Mouse (Mus musculus) C2C12 (cell line): ENCODE data around the gene Mob1b.

ENCODE experiments used
- CEBPB ChIP-seq: IDR thresholded peaks from one replicate; pipeline ENCODE4 v1.6.1; 2011; ENCODE audit warnings: low read depth, mild to moderate bottlenecking, control low read depth, moderate library complexity
- CTCF ChIP-seq: IDR thresholded peaks from one replicate; pipeline ENCODE4 v1.5.1; 2011; ENCODE audit not compliant: control insufficient read depth, insufficient read depth, insufficient read length
- FOSL1 ChIP-seq: IDR thresholded peaks from one replicate; pipeline ENCODE4 v1.8.0; 2011; ENCODE audit warnings: mild to moderate bottlenecking, low read length; ENCODE audit not compliant: poor library complexity, insufficient read depth, severe bottlenecking
- MYOD1 ChIP-seq: IDR thresholded peaks from one replicate; pipeline ENCODE4 v1.6.1; 2011; ENCODE audit warnings: low read depth; ENCODE audit not compliant: control insufficient read depth, insufficient read length

- TF ChIP-seq CTCF, result no peak
- no peak for TF ChIP-seq MYOD1
- TF ChIP-seq CEBPB, result no peak
- no peak for TF ChIP-seq FOSL1
Measured at GRCm38 (mm10) chr5:88806278-88806677, 85.6 kb downstream of the Mob1b start.
